Mouse (Mus musculus) ES-E14 (cell line): ENCODE results near the gene Ddx3x. TPM values are rescaled to one million over a fixed set of nuclear protein-coding genes. Genes with fewer than 3 reads are reported as not detected.

Experiments
- DNase-seq: peaks from one replicate; pipeline ENCODE4 v3.0.0-alpha.2; 2013; ENCODE audit warnings: low read depth, low spot score
- H3K27ac ChIP-seq: 2 replicates; pipeline ENCODE4 v1.5.1; 2012; ENCODE audit warnings: low read depth, mild to moderate bottlenecking, low read length, moderate library complexity, mixed read lengths; ENCODE audit not compliant: poor library complexity, insufficient read depth, severe bottlenecking
- H3K36me3 ChIP-seq: 2 replicates; pipeline ENCODE4 v1.6.1; 2012; ENCODE audit warnings: mild to moderate bottlenecking, low read length, moderate library complexity, mixed read lengths; ENCODE audit not compliant: control insufficient read depth, poor library complexity, insufficient read depth, severe bottlenecking
- H3K4me1 ChIP-seq, 2 experiments: fragments of 150-350 bp in 1 of 2; sonication (generic) in 1 of 2; 2 replicates each; pipeline ENCODE4 v1.6.1; 2012; ENCODE audit warnings: low read length in 2 of 2, mild to moderate bottlenecking in 1 of 2, mixed read lengths in 1 of 2; ENCODE audit not compliant: control insufficient read depth in 2 of 2, insufficient read depth in 2 of 2, poor library complexity in 1 of 2
- H3K4me3 ChIP-seq, 2 experiments: fragments of 150-350 bp in 1 of 2; sonication (generic) in 1 of 2; 2 replicates each; pipeline ENCODE4 v1.5.1; 2012; ENCODE audit warnings: low read length in 2 of 2, low read depth in 1 of 2, mild to moderate bottlenecking in 1 of 2, mixed read lengths in 1 of 2; ENCODE audit not compliant: insufficient read depth in 1 of 2, poor library complexity in 1 of 2, severe bottlenecking in 1 of 2
- H3K9ac ChIP-seq: 2 replicates; pipeline ENCODE4 v1.6.1; 2012; ENCODE audit warnings: low read depth, mild to moderate bottlenecking, low read length, mixed read lengths; ENCODE audit not compliant: poor library complexity, insufficient read depth, severe bottlenecking
- H3K9me3 ChIP-seq: fragments of 150-350 bp; sonication (generic); 2 replicates; pipeline ENCODE4 v1.6.1; 2012; ENCODE audit warnings: low read depth, mild to moderate bottlenecking, low read length; ENCODE audit not compliant: control insufficient read depth, insufficient read depth
- CHD2 ChIP-seq: IDR thresholded peaks from 2 replicates; pipeline ENCODE4 v1.6.1; 2014; ENCODE audit warnings: mild to moderate bottlenecking, low read depth, low read length, inconsistent platforms
- HCFC1 ChIP-seq: IDR thresholded peaks from 2 replicates; pipeline ENCODE4 v1.6.1; 2012; ENCODE audit warnings: low read length, inconsistent platforms, borderline replicate concordance; ENCODE audit not compliant: insufficient read depth
- MAFK ChIP-seq: IDR thresholded peaks from 2 replicates; pipeline ENCODE4 v1.6.1; 2014; ENCODE audit warnings: mild to moderate bottlenecking, low read depth, low read length, inconsistent platforms; ENCODE audit not compliant: insufficient read depth
- ZC3H11A ChIP-seq: IDR thresholded peaks from 2 replicates; pipeline ENCODE4 v1.6.1; 2012; ENCODE audit warnings: low read depth, mild to moderate bottlenecking, inconsistent platforms, low read length, borderline replicate concordance
- ZNF384 ChIP-seq: IDR thresholded peaks from 2 replicates; pipeline ENCODE4 v1.6.1; 2012; ENCODE audit warnings: low read depth, low read length, inconsistent platforms
- in situ Hi-C, 2 experiments: fragments of 600-800 bp; cut with MboI; formaldehyde crosslinking; loops; one replicate each; pipeline ENCODE4 v1.15.1; 2025; ENCODE audit warnings: low sequenced_read_pairs in 2 of 2, inconsistent platforms in 1 of 2; ENCODE audit not compliant: unreplicated experiment in 2 of 2
- total RNA-seq: library from RNA; depleted of rRNA; stranded (reverse); fragments of 300-350 nt; gene quantifications from 2 replicates; pipeline ENCODE4 v1.2.3, GENCODE M21; 2012

Ddx3x gene
- total RNA-seq, 1 experiment: 253 TPM

- H3K4me3 ChIP-seq: peak overlapping the region; percentile 65 to 74
- H3K9me3 ChIP-seq: no peaks in the 10 kb centered on the region
- H3K36me3 ChIP-seq: no peaks in the 10 kb centered on the region
- H3K4me1 ChIP-seq: peaks cover 2 to 6% of the 10 kb centered on the region in 2 experiments; a peak in 1 of 4 replicates
- no peak for DNase-seq
- H3K27ac ChIP-seq: peak overlapping the region; percentile 97
- peak overlapping the region; percentile 86 for H3K9ac ChIP-seq
- no peak for TF ChIP-seq ZC3H11A
- TF ChIP-seq HCFC1: no peak
- TF ChIP-seq MAFK: no peak
- no peak for TF ChIP-seq CHD2
- no peak for TF ChIP-seq ZNF384
- in situ Hi-C loops: loop anchor here (25.0 kb wide), 2 partner anchors 221 to 421 kb away; partner anchors contain the start of genes Gpr82 (in 2 of the 2) and Nyx (in 2 of the 2)
Measured at GRCm38 (mm10) chrX:13241426-13242319, 39.1 kb upstream of the Ddx3x start.

GRCm38 (mm10) chrX:13242320-13243096, 38.3 kb upstream of the Ddx3x start:
- peak overlapping the region; percentile 97 for H3K27ac ChIP-seq
- H3K9me3 ChIP-seq: no peaks in the 10 kb centered on the region
- in situ Hi-C loops: loop anchor here (25.0 kb wide), 2 partner anchors 220 to 420 kb away; partner anchors contain the start of genes Gpr82 (in 2 of the 2) and Nyx (in 2 of the 2)
- no peak for DNase-seq
- peak overlapping the region; percentile 86 for H3K9ac ChIP-seq
- H3K36me3 ChIP-seq: no peaks in the 10 kb centered on the region
- no peak for TF ChIP-seq ZNF384
- H3K4me1 ChIP-seq: peaks cover 2 to 6% of the 10 kb centered on the region in 2 experiments; a peak in 1 of 4 replicates
- peak overlapping the region; percentile 65 to 74 for H3K4me3 ChIP-seq

- in situ Hi-C loops: loop anchor here (25.0 kb wide), 2 partner anchors 219 to 419 kb away; partner anchors contain the start of genes Gpr82 (in 2 of the 2) and Nyx (in 2 of the 2)
- peak overlapping the region; percentile 65 to 74 for H3K4me3 ChIP-seq
- H3K9me3 ChIP-seq: no peaks in the 10 kb centered on the region
- H3K36me3 ChIP-seq: no peaks in the 10 kb centered on the region
- peak overlapping the region; percentile 97; the same call in 1 of the 2 replicates for H3K27ac ChIP-seq
- peak overlapping the region; percentile 62 for H3K9ac ChIP-seq
- peaks cover 2 to 6% of the 10 kb centered on the region in 2 experiments; a peak in 1 of 4 replicates for H3K4me1 ChIP-seq
- no peak for TF ChIP-seq CHD2
- no peak for TF ChIP-seq ZC3H11A
- no peak for TF ChIP-seq HCFC1
- no peak for TF ChIP-seq MAFK
- TF ChIP-seq ZNF384: no peak
- DNase-seq: no peak
Measured at GRCm38 (mm10) chrX:13243133-13244123, 37.3 kb upstream of the Ddx3x start.

- no peak overlapping the region for H3K4me3 ChIP-seq
- peaks cover 2 to 4% of the 10 kb centered on the region in 2 experiments; a peak in 1 of 4 replicates for H3K4me1 ChIP-seq
- in situ Hi-C loops: loop anchor here (25.0 kb wide), 2 partner anchors 218 to 418 kb away; partner anchors contain the start of genes Gpr82 (in 2 of the 2) and Nyx (in 2 of the 2)
- H3K9me3 ChIP-seq: no peaks in the 10 kb centered on the region
- H3K9ac ChIP-seq: no peak overlapping the region
- H3K27ac ChIP-seq: no peak overlapping the region
- H3K36me3 ChIP-seq: no peaks in the 10 kb centered on the region
- no peak for DNase-seq
- TF ChIP-seq ZNF384 (no peak), MAFK (no peak), HCFC1 (no peak), ZC3H11A (no peak)
Measured at GRCm38 (mm10) chrX:13244588-13244987, 36.2 kb upstream of the Ddx3x start.
